Mouse (Mus musculus): ENCODE measurements around the gene Alk.

Alk gene

GRCm38 (mm10) chr17:71874795-71875194 lies 729.6 kb downstream of the Alk start:
- DNase-seq (ENCODE audit: low spot score), result no peak

DNA sequence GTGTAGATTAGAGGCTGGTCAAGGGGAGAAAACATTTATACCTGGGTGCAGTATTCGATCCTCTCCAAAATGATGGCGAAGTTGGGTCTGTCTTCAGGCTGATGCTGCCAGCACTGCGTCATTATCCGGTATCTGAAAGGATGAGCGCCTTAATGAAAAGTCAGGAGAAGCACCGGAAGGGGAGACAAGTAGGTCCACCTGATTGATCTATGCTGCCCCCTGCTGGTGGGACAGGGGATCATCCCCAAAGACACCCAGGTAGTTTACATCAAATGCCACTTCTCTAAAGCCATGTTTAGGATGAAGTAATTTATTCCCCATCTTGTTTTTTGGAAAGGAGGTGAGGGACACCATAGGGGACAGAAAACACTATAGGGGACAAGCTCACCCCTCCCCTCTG lies 730.4 kb downstream of the Alk start:
- DNase-seq (ENCODE audit: low spot score), result no peak

DNA sequence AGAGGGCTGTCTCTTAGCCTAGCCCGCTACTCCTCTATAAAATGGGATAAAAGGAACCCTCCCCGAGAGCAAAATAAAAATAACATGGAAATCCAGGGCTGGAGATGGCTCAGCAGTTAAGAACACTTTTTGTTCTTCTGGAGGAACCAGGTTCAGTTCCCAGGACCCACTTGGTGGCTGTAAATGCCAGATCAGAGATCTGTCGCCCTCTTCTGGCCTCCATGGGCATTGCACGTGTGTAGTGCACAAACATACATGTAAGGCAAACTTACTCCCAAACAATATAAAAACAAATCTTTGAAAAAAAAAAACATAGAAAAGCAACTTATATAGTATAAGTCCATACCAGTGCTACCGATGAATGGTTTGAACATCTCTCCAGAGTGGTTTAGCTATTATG lies 731.5 kb downstream of the Alk start:
- DNase-seq (ENCODE audit: low spot score), result no peak

- no peak for DNase-seq (ENCODE audit: low spot score)
These were observed 732.4 kb downstream of the Alk start for GRCm38 (mm10) chr17:71871981-71872380.

GRCm38 (mm10) chr17:71870641-71871040 lies 733.8 kb downstream of the Alk start:
- no peak for DNase-seq (ENCODE audit: low spot score)

GRCm38 (mm10) chr17:71870232-71870621 lies 734.2 kb downstream of the Alk start:
- no peak for DNase-seq (ENCODE audit: low spot score)

DNA sequence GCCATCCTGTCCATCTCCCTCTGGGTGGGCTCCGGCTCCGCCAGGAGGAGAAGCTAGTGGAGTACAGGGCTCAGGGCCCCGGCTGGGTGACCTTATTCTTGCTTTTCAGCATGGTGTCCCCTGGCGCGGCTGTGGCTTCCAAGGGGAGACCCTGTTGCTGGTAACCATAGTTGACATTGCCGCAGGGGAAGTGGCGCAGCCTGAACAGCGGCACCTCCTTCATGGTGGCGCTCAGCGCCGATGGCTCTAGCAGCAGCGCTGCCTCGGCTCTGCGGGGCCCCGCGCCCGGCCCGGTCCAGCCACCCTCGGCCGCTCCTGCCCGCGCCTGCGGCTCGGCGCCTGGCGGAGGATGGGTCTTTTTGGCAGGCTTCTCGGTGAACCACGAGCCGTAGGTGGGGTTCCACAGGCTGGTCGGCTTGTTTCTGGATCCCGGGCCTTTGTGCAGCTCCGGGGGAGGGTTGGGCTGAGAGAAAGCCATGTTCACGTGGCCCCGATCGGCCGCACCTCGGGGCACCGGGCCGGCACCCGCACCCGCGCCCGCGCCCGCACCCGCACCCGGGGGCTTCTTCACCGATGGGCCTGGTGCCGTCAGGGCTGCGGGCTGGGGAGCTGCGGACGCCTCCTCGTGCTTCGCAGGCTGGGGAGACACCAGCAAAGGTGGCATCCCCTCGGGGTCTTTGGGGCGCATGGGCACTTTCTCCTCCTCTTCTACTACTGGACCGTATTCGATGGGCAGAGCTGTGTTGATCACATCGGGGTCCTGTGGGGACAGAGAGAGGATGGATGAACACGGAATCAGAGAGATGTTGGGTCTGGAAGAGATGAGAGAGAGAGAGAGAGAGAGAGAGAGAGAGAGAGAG lies 734.8 kb downstream of the Alk start:
- DNase-seq (ENCODE audit: low spot score), result no peak

- no peak for DNase-seq (ENCODE audit: low spot score)
These were observed 735.6 kb downstream of the Alk start for GRCm38 (mm10) chr17:71868828-71869227.

DNA sequence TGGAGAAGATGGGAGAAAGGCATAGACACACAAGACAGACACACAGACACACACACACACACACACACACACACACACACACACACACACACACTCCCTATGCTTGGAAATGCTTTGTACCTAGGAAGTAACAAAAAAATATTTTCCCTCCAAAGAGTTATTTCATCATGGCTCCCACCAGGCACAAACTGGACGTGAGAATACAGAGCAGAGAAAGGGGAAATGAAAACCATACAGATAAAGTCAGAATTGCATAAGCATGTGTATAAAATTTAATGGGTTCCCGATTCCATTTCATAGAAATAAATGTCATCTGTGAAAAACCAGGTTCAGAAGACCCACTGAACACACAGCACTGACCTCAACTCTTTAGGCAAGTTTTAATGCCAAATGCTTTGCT lies 736.5 kb downstream of the Alk start:
- DNase-seq (ENCODE audit: low spot score), result no peak

- DNase-seq (ENCODE audit: low spot score), result no peak
These were observed 739.0 kb downstream of the Alk start for GRCm38 (mm10) chr17:71865437-71865836.

- DNase-seq (ENCODE audit: low spot score), result no peak
These were observed 740.4 kb downstream of the Alk start for GRCm38 (mm10) chr17:71864039-71864438.

DNA sequence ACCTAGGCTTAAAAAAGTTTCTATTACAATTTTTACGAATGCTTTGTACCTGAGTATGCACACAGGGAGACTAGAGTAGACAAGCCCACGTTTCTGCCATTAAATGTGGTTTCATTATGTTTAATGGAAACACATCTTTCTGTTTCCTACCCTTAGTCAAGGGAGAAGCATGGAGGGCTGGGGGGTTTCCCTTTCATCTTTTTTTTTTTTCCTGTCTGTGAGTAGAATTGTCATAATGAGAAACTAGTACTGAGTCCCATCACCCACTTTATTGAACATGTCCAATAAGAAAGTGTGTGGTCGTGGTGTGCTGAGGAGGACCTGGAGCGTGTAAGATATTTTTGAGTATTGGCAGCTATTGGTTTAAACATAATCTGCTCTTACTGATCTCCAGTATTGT lies 741.5 kb downstream of the Alk start:
- no peak for DNase-seq (ENCODE audit: low spot score)

GRCm38 (mm10) chr17:71862184-71862583 lies 742.2 kb downstream of the Alk start:
- no peak for DNase-seq (ENCODE audit: low spot score)

DNA sequence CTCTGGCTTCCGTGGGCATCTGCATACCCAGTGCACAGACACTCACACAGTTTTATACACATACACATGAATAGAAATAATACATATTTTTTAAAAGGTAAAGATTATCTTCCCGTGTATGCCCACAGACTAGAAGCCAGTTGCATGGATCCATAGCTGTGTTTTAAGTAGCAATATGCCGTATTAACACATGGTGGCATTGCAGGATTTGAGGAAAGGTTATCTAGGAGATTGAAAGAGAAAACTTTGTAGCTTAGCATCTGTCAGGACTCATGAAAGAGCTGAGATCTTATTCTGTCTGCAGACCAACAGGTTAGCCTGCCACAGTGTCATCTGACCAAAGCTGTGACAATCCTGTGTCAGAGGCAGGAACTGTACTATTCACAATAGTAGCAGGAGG lies 772.5 kb downstream of the Alk start:
- no peak for DNase-seq (ENCODE audit: low spot score)

- DNase-seq (ENCODE audit: low spot score), result no peak
These were observed 775.6 kb downstream of the Alk start for GRCm38 (mm10) chr17:71828647-71829414.

DNA sequence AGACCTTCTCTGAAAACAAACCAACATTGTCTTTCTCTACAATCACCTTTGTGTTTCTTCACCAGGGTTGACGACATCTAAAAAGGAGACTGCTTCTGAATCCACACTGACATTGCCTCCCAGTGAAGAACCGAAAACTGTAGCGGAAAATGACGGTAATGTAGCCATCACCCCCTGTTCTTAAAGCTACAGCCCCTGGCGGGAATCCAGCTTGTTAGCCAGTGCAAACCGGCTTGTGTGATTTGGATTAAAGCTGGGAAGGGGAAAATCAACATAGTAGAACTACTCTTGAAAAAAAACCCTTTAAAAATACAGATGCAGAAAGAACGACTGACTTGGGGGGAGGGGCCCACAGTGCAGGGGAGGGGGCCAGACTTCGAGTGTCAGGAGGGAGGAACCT lies 776.8 kb downstream of the Alk start:
- no peak for DNase-seq (ENCODE audit: low spot score)

DNA sequence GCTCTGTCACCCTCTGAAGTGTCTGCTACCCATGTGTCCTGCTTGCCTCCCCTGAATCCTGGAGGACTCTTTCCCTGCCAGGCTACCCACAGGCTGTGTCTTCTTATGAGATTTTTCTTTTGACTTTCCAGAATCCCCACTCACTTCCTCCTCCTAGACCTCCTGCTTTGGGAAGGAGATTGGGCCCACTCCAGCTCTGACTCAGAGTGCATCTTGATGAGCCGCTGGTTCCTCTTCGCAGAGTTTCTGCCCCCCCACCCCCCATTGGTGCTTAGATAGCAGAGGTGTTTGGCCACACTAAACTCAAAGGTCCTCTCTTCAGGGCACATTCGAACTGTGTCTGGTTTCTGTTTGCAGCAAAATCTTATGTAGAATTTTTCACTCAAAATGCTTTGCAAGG lies 777.8 kb downstream of the Alk start:
- DNase-seq (ENCODE audit: low spot score), result no peak

DNA sequence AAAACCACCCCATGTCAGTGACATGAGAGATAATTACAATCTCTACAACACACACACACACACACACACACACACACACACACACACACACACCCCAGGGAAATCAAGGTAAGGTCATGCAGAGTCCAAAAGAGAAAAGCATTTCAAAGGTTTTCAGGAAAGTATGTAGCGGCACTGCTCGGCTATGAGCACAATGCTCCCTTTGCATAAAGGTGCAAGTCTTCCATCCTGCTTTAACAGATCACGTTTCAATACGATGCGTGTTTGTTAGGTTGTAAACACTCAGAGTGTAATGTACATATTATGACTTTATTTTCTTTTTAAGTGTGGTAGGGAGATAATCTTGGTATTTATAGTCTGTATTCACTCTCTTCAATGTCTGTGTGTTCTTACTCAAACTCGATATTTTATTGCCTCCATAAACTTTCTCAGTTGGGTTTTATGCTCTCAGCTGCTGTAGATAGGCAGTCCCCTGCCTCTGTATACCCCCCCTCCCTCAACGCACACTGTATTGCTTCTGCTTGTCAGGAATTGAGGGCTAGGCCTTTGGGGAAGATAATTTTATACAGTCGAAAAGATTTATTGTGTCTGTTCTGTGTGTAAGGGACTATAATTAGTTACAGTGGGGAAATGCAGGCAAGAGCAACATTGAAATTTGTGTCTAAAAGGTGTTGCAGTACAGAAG lies 780.7 kb downstream of the Alk start:
- no peak for DNase-seq (ENCODE audit: low spot score)
